Mouse (Mus musculus): ENCODE measurements at regions not wholly inside any gene's neighbourhood (a gene's known extent, or its start where the extent isn't known, plus 50 kb on each side); places are given as distances from the start of the nearest gene placed in this dataset.

GRCm38 (mm10) chr13:34576392-34576791 lies 76.9 kb downstream of the Pxdc1 start:
- no peak for ATAC-seq (ENCODE audit: low TSS enrichment)

GRCm38 (mm10) chr13:34575997-34576314 lies 77.3 kb downstream of the Pxdc1 start:
- peak; percentile 87 for ATAC-seq (ENCODE audit: low TSS enrichment)

- ATAC-seq (ENCODE audit: low TSS enrichment): peak; percentile 88
Observed at GRCm38 (mm10) chr13:34575179-34575996, 77.9 kb downstream of the Pxdc1 start.

GRCm38 (mm10) chr13:34569312-34569711 lies 84.0 kb downstream of the Pxdc1 start:
- no peak for ATAC-seq (ENCODE audit: low TSS enrichment)

DNA sequence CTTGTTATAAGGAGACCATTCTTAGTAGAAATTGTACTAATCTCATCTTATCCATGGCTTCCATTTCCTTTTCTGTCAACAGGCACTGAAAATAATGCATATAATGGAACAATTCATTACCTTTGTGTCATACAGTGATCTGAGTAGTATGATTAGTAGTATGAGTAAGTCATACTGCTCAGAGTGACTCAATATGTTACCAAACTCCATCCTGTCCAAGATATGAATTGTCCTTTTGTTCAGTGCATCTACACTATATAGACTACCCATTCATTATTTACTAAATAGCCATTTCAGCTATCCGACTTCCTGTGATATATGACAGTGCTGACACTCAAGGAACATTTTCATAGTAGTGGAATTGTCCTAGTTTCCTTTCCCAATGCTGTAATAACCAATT lies 86.6 kb downstream of the Pxdc1 start:
- ATAC-seq (ENCODE audit: low TSS enrichment): no peak

GRCm38 (mm10) chr13:34550130-34550884 lies 103.0 kb downstream of the Pxdc1 start:
- ATAC-seq (ENCODE audit: low TSS enrichment): no peak

GRCm38 (mm10) chr13:34540646-34541045 lies 112.6 kb downstream of the Pxdc1 start:
- no peak for ATAC-seq (ENCODE audit: low TSS enrichment)

GRCm38 (mm10) chr13:34533896-34534295 lies 119.4 kb downstream of the Pxdc1 start:
- ATAC-seq (ENCODE audit: low TSS enrichment): no peak

- no peak for ATAC-seq (ENCODE audit: low TSS enrichment)
Observed at GRCm38 (mm10) chr13:34511332-34511731, 142.0 kb downstream of the Pxdc1 start.

- peak; percentile 34; the same call in 1 of the 2 replicates for ATAC-seq (ENCODE audit: low TSS enrichment)
Observed at GRCm38 (mm10) chr13:34507224-34507623, 146.1 kb downstream of the Pxdc1 start.

GRCm38 (mm10) chr13:34505861-34506260 lies 147.4 kb downstream of the Pxdc1 start:
- no peak for ATAC-seq (ENCODE audit: low TSS enrichment)

- no peak for ATAC-seq (ENCODE audit: low TSS enrichment)
Observed at GRCm38 (mm10) chr13:34504879-34505278, 148.4 kb downstream of the Pxdc1 start.

DNA sequence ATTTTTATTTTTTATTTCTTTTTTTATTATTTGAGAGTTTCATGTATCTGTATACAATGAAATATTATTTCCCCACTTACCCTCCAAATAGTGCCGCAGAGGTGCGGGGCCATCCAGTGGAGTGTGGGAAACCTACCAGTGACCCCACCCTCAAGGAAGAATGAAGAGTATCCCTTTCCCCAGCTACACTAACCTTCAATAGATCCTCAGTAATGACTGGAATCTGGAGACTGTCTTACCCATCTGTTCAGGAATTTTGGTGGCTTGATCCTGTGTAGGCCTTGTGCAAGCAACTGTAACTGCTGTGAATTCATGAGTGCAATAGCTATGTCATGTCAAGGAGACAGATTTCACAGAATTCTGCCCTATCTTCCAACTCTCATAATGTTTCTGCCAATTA lies 153.9 kb upstream of the Slc22a23 start:
- ATAC-seq (ENCODE audit: low TSS enrichment): no peak

GRCm38 (mm10) chr13:34497667-34498066 lies 152.7 kb upstream of the Slc22a23 start:
- ATAC-seq (ENCODE audit: low TSS enrichment): no peak

DNA sequence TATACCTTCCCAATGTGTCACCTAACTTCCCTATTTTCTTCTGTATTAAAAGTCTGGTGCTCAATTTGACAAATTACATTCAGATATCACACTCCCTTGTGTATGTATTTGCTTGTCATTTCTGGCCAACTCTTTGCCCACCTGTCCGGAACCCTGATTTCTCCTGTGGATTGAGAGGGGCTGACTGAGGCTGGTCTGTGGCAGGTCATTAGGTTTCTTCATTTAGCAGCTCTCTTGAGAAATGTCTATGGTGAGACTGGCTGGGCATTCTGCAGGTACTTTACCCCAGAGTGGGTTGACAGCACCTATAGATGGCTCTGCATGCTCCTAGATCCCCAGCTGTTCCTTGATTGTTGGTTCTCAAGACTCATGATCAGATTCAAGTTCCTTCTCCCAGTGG lies 139.8 kb upstream of the Slc22a23 start:
- no peak for ATAC-seq (ENCODE audit: low TSS enrichment)

GRCm38 (mm10) chr13:34481461-34481860 lies 136.5 kb upstream of the Slc22a23 start:
- ATAC-seq (ENCODE audit: low TSS enrichment): no peak

DNA sequence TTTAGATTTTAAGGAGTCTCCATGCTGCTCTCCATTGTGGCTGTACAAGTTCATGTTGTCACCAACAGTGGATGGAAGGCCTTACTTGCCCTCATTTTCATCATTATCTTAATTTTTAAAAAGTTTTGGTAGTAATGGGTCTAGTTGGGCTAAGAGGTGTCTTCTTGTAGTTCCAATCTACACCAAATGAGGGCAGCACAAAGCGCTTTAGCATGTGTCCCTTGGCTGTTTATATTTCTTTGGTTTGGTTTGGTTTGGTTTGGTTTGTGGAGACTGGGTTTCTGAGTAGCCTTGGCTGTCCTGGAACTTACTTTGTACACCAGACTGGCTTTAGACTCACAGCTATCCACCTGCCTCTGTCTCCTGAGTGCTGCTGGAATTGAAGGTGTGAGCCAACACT lies 125.4 kb upstream of the Slc22a23 start:
- ATAC-seq (ENCODE audit: low TSS enrichment): no peak

DNA sequence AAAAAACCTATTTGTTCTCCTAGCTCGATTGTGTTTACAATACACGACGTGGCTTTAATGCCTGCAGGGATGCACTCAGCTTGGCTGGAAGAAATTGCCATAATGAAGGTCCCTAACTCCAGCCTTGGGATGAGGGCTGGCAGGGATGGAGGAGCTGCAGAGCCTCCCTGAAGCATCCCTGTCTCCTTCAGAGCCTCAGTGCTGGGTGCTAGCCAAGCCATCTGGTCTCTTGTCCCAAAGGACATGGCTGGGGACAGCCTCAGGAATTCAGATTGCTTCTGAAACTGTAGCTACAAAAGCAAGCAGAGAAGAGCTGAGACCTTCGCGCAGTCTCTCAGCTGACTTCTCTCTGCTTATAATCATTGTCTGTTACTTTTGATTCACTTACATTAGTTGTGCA lies 124.6 kb upstream of the Slc22a23 start:
- peak; percentile 38; the same call in 1 of the 2 replicates for ATAC-seq (ENCODE audit: low TSS enrichment)

DNA sequence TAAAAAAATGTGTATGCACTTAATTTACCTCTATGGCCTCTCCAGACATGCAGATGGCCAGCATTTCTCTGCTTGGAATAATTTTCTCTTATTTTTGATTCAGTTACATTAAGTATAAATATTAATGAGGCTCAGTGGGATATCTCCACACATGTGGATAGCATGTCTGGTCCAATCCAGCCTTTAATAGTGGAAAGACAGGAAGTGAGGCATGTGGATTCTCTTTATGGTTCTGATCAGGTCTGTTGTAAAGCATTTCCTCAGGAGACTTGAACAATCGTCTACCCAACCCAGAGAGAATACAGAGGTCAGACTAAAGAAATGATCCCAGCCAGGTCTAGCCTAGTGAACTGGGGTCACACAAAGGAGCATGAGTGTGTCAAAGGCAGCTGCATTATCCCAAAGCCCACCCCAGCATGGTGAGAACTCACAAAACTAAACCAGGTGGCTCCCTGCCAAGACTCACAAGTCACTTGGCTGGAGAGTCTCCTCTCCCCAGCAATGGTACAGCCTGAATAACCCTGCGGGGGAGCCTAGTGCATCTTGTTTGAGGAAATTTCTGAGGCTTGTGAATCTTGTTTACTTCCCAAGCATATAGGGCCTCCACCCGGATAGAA lies 123.3 kb upstream of the Slc22a23 start:
- no peak for ATAC-seq (ENCODE audit: low TSS enrichment)

- no peak for ATAC-seq (ENCODE audit: low TSS enrichment)
Observed at GRCm38 (mm10) chr13:34465862-34466430, 121.0 kb upstream of the Slc22a23 start.

DNA sequence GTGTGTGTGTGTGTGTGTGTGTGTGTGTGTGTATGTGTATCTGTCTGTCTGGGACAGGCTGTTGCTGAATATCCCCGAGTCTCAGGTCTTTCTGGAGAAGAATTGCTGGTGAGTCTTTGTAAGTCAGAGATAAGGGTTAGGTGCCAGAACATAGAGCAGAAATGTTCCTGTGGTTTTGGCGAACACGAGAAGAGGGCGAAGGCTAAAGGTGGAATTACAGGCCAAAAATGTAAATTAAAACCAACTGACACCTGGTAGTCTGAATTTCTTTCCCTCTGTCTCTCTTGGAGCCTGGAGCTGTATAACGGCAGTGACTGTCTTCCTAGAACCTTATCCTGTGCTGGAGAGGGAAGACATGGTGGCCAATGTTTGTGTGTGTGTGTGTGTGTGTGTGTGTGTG lies 120.5 kb upstream of the Slc22a23 start:
- ATAC-seq (ENCODE audit: low TSS enrichment): no peak

DNA sequence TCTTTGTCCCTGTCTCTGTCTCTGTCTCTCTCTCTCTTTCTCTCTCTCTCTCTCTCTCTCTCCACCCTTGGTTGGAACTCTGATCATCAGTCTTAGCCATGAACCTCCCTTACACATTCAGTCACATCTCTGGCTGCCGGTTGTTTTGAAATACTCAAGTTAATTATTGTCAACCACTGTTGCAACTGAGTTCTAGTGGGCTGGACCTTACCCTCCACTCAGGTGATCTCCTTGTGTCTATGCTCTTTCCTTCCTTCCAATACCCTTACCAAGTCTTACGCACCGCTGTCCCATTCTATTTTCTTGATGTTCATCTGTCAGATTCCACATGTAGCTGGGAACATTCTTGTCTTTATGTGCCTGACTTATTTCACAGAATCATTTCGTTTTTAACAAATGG lies 119.2 kb upstream of the Slc22a23 start:
- no peak for ATAC-seq (ENCODE audit: low TSS enrichment)

All from frontal cortex, adult (tissue).